23 mouse cellular contexts compared by ENCODE assay signal in genomic region chr17:68388481-68388880, GRCm38 (mm10).
DNase-seq lines count a peak whose midpoint lies in the region; ATAC-seq and TF ChIP-seq lines count a peak whose summit lies in the region.
"Had no signal": no experiment of that assay in that cellular context is flagged by ENCODE, and none has a peak within 500 bp of the region (broad histone marks: within the 10 kb centered on the region; RNA-seq: fewer than 3 reads in every experiment).

No protein-coding gene starts in this region.

- no peaks in the 10 kb centered on the region for H3K27me3 ChIP-seq in forebrain, embryonic 13.5 days
- no peaks in the 10 kb centered on the region for H3K27me3 ChIP-seq in forebrain, embryonic 16.5 days (replicated peaks; ENCODE audit: control insufficient read depth, insufficient read depth, low read length)
- no peaks in the 10 kb centered on the region for H3K27me3 ChIP-seq in midbrain, postnatal 0 days (ENCODE audit: insufficient read depth, low read length)
- H3K27me3 ChIP-seq in midbrain, embryonic 10.5 days (ENCODE audit: low read depth, poor library complexity, severe bottlenecking) = no peaks in the 10 kb centered on the region
- H3K27me3 ChIP-seq: embryonic facial prominence, embryonic 12.5 days; embryonic facial prominence, embryonic 15.5 days; heart, embryonic 12.5 days; heart, embryonic 15.5 days; hindbrain, embryonic 13.5 days had no signal

- no peaks in the 10 kb centered on the region for H3K9me3 ChIP-seq in forebrain, embryonic 13.5 days (replicated peaks)
- H3K9me3 ChIP-seq in forebrain, embryonic 16.5 days (ENCODE audit: control insufficient read depth, low read length) = no peaks in the 10 kb centered on the region
- no peaks in the 10 kb centered on the region for H3K9me3 ChIP-seq in midbrain, postnatal 0 days (ENCODE audit: low read length)
- H3K9me3 ChIP-seq in midbrain, embryonic 10.5 days (replicated peaks) = no peaks in the 10 kb centered on the region
- H3K9me3 ChIP-seq: embryonic facial prominence, embryonic 12.5 days; embryonic facial prominence, embryonic 15.5 days; heart, embryonic 12.5 days; heart, embryonic 15.5 days; hindbrain, embryonic 10.5 days; hindbrain, embryonic 13.5 days had no signal

- H3K36me3 ChIP-seq in forebrain, embryonic 13.5 days (ENCODE audit: poor library complexity, severe bottlenecking) = no peaks in the 10 kb centered on the region
- no peaks in the 10 kb centered on the region for H3K36me3 ChIP-seq in forebrain, embryonic 16.5 days (ENCODE audit: control insufficient read depth, insufficient read depth)
- no peaks in the 10 kb centered on the region for H3K36me3 ChIP-seq in midbrain, postnatal 0 days (ENCODE audit: insufficient read depth, low read length)
- H3K36me3 ChIP-seq in midbrain, embryonic 10.5 days = no peaks in the 10 kb centered on the region
- H3K36me3 ChIP-seq: embryonic facial prominence, embryonic 12.5 days; embryonic facial prominence, embryonic 15.5 days; heart, embryonic 12.5 days; heart, embryonic 15.5 days; hindbrain, embryonic 10.5 days; hindbrain, embryonic 13.5 days had no signal

- TF ChIP-seq CTCF in midbrain, postnatal 0 days (IDR thresholded peaks at IDR 0.05) = no peak

- H3K9ac ChIP-seq in forebrain, embryonic 13.5 days = no peak overlapping the region
- H3K9ac ChIP-seq in forebrain, embryonic 16.5 days (replicated peaks; ENCODE audit: low read depth, low read length) = no peak overlapping the region
- H3K9ac ChIP-seq in midbrain, postnatal 0 days (replicated peaks; ENCODE audit: low read length, poor library complexity, severe bottlenecking) = no peak overlapping the region
- H3K9ac ChIP-seq: embryonic facial prominence, embryonic 12.5 days; embryonic facial prominence, embryonic 15.5 days; heart, embryonic 12.5 days; heart, embryonic 15.5 days; hindbrain, embryonic 13.5 days had no signal

- no peaks in the 10 kb centered on the region for H3K4me1 ChIP-seq in forebrain, embryonic 13.5 days
- 0 out of 2 replicates have a peak, but pooled peaks cover 3% of the 10 kb centered on the region for H3K4me1 ChIP-seq in forebrain, embryonic 16.5 days (replicated peaks; ENCODE audit: control insufficient read depth, insufficient read depth, low read length)
- no peaks in the 10 kb centered on the region for H3K4me1 ChIP-seq in midbrain, postnatal 0 days (ENCODE audit: insufficient read depth, low read length)
- H3K4me1 ChIP-seq in midbrain, embryonic 10.5 days = no peaks in the 10 kb centered on the region
- H3K4me1 ChIP-seq: embryonic facial prominence, embryonic 12.5 days; embryonic facial prominence, embryonic 15.5 days; heart, embryonic 12.5 days; heart, embryonic 15.5 days; hindbrain, embryonic 10.5 days; hindbrain, embryonic 13.5 days had no signal

- ATAC-seq in forebrain, embryonic 13.5 days = peak; percentile 10; the same call in 1 of the 2 replicates
- ATAC-seq in forebrain, embryonic 16.5 days = no peak
- no peak for ATAC-seq in midbrain, postnatal 0 days (ENCODE audit: low FRiP score)
- ATAC-seq: activated CD4-positive, CD25-positive, alpha-beta regulatory T cell, adult 4 months; CD4-positive, CD25-positive, alpha-beta regulatory T cell, adult 4 months; intestine, postnatal 0 days had no signal

- H3K4me3 ChIP-seq in forebrain, embryonic 13.5 days = no peak overlapping the region
- no peak overlapping the region for H3K4me3 ChIP-seq in forebrain, embryonic 16.5 days (replicated peaks; ENCODE audit: low read length)
- no peak overlapping the region for H3K4me3 ChIP-seq in midbrain, postnatal 0 days (ENCODE audit: low read depth, low read length)
- no peak overlapping the region for H3K4me3 ChIP-seq in midbrain, embryonic 10.5 days
- H3K4me3 ChIP-seq: embryonic facial prominence, embryonic 12.5 days; embryonic facial prominence, embryonic 15.5 days; heart, embryonic 12.5 days; heart, embryonic 15.5 days; hindbrain, embryonic 10.5 days; hindbrain, embryonic 13.5 days had no signal

- peak; percentile 37 for DNase-seq in midbrain, postnatal 0 days (ENCODE audit: low spot score)
- no peak for DNase-seq in midbrain, embryonic 10.5 days (ENCODE audit: low spot score)
- DNase-seq in retina, postnatal 1 day = peak; percentile 26
- DNase-seq in right cerebral cortex, adult 18-20 months = no peak
- DNase-seq: adrenal gland, adult 8-10 months; adrenal gland, postnatal 25 days; cerebellum, adult 2 months; cerebellum, adult 9-11 months; gastrocnemius, postnatal 25 days; heart, adult 18-20 months; heart, postnatal 10 days; heart, postnatal 36 days had no signal

- H3K27ac ChIP-seq in forebrain, embryonic 13.5 days = no peak overlapping the region
- no peak overlapping the region for H3K27ac ChIP-seq in forebrain, embryonic 16.5 days (ENCODE audit: low read length)
- no peak overlapping the region for H3K27ac ChIP-seq in midbrain, postnatal 0 days (ENCODE audit: low read depth, low read length)
- H3K27ac ChIP-seq in midbrain, embryonic 10.5 days (replicated peaks) = no peak overlapping the region
- H3K27ac ChIP-seq: embryonic facial prominence, embryonic 12.5 days; embryonic facial prominence, embryonic 15.5 days; heart, embryonic 15.5 days; hindbrain, embryonic 10.5 days; hindbrain, embryonic 13.5 days had no signal

- 29% methylated on average over 5 of the region's 5 CpGs for WGBS in forebrain, embryonic 13.5 days
- 24% methylated on average over 5 of the region's 5 CpGs for WGBS in forebrain, embryonic 16.5 days
- 45% methylated on average over 5 of the region's 5 CpGs for WGBS in midbrain, postnatal 0 days
- WGBS in midbrain, embryonic 10.5 days = 61% methylated on average over 5 of the region's 5 CpGs

- no peak overlapping the region for H3K4me2 ChIP-seq in forebrain, embryonic 13.5 days
- H3K4me2 ChIP-seq in forebrain, embryonic 16.5 days (ENCODE audit: low read length) = no peak overlapping the region
- no peak overlapping the region for H3K4me2 ChIP-seq in midbrain, postnatal 0 days (ENCODE audit: low read depth, low read length, poor library complexity, severe bottlenecking)
- H3K4me2 ChIP-seq: embryonic facial prominence, embryonic 12.5 days; embryonic facial prominence, embryonic 15.5 days; heart, embryonic 12.5 days; heart, embryonic 15.5 days; hindbrain, embryonic 13.5 days had no signal

Comparison
In these comparisons a context has a peak if more than half of its experiments do, and no peak if none do; other contexts are left out.
1. DNase-seq: peak in midbrain, postnatal 0 days (single experiment) and retina, postnatal 1 day (single experiment); none in midbrain, embryonic 10.5 days (single experiment) and right cerebral cortex, adult 18-20 months (single experiment).